Mouse (Mus musculus): Measurements from ENCODE around the gene Dnm3. TPM values are rescaled to one million over a fixed set of nuclear protein-coding genes. Genes with fewer than 3 reads are reported as not detected.

Dnm3 gene
- total RNA-seq, 2 experiments from 2014 or later = 101 to 106 TPM

DNA sequence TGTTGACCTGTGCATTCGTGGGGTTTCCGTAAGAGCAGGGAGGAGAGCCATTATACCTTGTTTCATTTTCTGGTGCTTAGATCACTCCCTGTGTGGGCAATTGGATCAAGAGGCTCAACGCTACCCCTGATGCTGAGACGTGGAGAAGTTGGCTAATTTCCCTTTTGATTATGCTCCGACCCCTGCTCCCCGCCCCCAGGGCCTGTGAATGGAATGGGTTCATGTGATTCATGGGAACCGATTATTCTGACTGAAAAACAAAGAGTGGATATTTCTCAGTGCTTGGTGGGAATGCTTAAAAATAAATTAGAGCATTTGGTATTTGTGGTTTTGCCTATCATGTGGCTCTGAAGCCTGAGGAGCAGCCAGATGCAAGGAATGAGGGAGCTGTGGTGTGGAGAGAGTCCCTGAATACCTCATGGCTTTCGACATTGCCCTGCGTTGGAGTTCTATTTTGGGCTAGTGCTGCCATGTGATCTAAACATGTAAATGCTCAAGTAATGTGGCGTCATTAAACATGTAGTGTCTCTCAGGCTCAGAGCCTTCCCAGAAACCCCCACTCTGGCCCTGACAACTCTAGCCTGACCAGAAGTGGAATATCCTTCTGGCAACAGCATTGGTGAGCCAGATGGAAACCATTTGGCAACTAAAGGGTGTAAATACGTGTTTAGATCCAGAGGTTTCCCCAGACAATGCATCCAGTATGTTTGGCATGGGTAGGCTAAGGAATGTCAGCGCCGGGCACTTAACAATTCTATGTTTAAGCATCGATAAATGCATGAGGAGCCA is 473.9 kb downstream of the Dnm3 start:
- no peak for DNase-seq (ENCODE audit: low spot score in 2 of 2)

DNA sequence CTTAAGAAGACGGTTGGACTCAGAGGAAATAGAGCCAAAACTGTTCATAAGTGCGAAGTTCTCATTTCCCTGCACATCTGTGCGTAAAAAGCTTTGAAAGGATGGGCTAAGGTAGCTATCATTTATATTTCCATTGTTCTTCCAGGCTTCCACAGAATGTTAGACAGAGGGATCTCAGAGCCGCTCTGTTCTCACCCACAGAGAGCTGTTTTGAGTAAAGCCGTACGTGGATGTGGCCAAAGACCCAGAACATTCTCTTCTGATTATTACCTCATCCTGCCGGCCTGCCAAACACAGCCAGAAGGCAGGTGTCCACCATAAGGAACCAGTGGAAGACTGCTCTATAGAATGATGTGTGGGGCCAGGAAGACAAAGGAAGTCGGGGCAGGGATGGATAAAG is 476.5 kb downstream of the Dnm3 start:
- no peak for DNase-seq (ENCODE audit: low spot score in 2 of 2)

- DNase-seq (ENCODE audit: low spot score in 2 of 2) = peak; percentile 39 to 44
Observed at GRCm38 (mm10) chr1:161999882-162000371, 477.9 kb downstream of the Dnm3 start.

DNA sequence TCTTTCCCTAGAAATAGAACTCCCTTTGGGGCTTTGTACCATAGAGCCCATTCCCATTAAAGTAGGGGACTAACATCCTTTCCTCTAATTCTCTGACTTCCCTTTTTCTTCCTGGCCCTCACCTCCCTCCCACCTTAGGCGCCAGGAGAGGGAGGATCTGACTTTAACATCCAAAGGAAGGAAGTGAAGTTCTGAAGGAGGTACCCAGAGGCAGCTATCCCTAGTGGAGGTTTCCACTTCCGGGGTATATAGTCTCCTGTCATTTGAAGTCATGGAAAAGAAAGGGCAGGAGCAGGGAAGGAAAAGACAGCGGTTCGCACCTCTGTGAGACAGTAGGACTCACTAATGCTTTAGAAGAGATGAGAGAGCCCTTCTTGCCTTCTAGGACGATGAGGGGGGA is 478.5 kb downstream of the Dnm3 start:
- DNase-seq (ENCODE audit: low spot score in 2 of 2) = no peak

GRCm38 (mm10) chr1:161998781-161999180 is 479.1 kb downstream of the Dnm3 start:
- no peak for DNase-seq (ENCODE audit: low spot score in 2 of 2)

GRCm38 (mm10) chr1:161992389-161992788 is 485.4 kb downstream of the Dnm3 start:
- DNase-seq (ENCODE audit: low spot score in 2 of 2) = no peak

- no peak for DNase-seq (ENCODE audit: low spot score in 2 of 2)
Observed at GRCm38 (mm10) chr1:161991846-161992245, 486.0 kb downstream of the Dnm3 start.

DNA sequence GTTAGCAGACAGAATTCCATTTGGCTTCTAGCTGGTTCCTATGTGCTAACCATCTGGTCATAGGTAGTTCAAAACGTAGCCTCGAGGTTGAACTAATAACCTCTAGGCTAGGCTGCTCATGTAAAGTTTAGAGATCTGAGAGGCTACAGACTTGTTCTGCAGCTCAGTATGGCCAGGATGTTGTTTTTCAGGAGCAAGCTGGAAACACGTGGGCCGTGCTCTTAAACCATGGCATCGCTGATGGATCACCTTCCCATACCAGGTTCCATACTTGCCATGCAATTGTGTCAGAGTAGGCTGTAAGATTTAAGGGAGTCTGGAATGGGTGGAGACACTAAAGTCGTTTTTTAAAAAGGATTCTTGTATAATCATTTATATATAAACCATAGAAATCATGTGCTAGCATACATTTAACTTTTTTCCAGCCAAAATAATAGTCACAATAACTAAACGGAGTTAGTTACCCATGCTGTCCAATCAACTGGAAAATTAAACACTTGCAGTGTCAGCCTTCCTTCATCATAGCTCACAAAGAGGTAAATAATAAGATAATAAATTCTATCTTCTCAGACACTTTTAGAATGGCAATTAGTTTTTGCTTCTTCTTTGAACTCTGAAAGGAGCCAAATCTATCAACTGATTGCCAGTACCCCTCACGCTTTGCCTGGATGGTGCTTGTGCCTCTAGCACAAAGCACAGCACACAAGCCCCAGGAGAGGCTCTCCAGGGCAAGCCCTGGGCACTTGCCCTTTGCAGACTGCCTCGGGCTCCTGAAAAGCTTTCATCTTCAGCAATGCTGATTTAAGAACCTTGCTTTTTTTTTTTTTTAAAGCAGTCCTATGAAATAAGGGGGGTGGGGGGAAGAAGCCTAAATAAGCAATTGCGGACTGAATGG is 486.9 kb downstream of the Dnm3 start:
- no peak for DNase-seq (ENCODE audit: low spot score in 2 of 2)

GRCm38 (mm10) chr1:161983979-161984566 is 493.8 kb downstream of the Dnm3 start:
- DNase-seq (ENCODE audit: low spot score in 2 of 2) = no peak

GRCm38 (mm10) chr1:161983451-161983850 is 494.4 kb downstream of the Dnm3 start:
- no peak for DNase-seq (ENCODE audit: low spot score in 2 of 2)

GRCm38 (mm10) chr1:161980626-161981298 is 497.1 kb downstream of the Dnm3 start:
- DNase-seq (ENCODE audit: low spot score in 2 of 2) = no peak

- no peak for DNase-seq (ENCODE audit: low spot score in 2 of 2)
Observed at GRCm38 (mm10) chr1:161980046-161980445, 497.8 kb downstream of the Dnm3 start.

DNA sequence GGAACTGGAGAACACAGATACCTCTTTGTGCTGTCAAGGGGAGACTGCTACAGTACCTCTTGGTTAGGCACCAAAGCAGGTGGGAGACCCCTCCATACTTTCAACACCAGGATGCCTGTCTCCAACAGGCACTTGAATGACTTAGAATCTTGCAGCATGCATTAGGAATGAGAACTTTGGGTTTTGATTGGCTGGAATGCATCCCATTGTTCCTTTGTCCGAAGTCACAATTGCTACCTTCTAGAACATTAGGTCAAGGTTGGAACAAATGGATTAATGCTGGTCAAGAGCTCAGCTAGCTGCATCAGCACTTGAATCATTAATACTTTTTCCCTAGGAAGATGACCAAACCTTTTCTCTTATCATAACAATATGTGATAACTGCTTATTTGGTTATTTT is 498.3 kb downstream of the Dnm3 start, which contains the start of gene 4930558K02Rik:
Gene 4930558K02Rik (minus strand): TSS at position 101 of the 400 bp plus-strand sequence.
- DNase-seq (ENCODE audit: low spot score in 2 of 2) = no peak

DNA sequence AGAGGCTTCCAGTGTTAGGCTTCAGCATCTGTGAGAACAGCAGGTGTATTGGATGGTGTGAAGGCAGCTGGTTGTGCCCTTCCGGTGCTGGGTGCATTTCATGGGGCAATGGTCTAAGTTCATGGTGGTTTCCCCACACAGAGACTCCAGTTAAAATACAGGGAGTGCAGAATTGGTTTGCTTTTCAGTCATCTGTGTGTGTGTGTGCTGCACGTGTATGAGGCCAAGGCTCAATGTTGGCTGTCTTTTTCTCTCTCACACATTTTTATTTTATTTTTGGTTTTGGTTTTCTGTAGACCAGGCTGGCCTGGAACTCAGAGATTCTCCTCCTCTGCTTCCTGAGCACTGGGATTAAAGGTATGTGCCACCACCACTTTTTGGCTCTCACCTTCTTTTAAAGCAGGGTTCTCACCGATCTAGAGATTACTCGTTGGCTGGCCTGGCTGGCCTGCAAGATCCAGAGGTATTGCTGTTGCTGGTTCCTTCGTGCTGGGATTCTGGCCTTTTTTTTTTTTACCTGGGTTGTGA is 499.6 kb downstream of the Dnm3 start:
- no peak for DNase-seq (ENCODE audit: low spot score in 2 of 2)

DNA sequence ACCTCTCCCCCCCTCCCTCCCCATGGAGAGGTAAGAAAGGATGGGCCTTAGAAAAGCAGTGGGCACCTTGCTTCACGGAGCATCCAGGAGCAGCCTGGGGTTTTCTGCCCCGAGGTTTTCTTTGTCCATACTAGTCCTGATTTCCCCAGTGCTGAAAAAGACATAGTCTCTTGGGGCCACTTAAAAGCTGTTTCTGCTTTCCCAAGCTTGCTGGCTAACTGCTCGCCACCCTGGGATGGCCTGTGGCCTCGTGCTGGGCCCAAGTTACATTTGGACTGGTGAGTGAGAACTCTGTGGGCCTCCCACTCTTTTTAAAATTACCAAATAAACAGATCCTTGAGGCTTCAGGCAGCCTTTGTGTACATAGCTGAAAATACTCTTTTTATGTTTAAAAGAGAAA is 500.5 kb downstream of the Dnm3 start:
- DNase-seq (ENCODE audit: low spot score in 2 of 2) = no peak

GRCm38 (mm10) chr1:161976255-161977182 is 501.3 kb downstream of the Dnm3 start:
- DNase-seq (ENCODE audit: low spot score in 2 of 2) = peak; percentile 73

DNA sequence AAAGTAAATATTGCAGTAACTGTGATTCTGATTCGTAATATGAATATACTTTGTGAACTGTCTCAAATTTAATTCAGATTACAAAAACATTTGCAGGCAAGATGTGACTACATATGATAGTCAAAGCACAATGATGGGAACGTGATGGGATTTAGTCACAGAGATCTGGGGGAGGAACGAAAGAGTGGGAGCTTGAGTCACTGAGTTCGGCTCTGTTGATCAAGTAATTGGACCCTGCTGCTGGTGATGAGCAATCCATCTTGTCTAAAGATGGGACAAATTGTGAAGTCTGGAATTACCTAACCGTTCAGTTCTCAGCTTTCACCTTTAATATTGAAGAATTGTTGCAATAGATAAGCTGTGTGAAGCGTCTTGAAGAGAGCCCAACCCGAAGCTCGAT is 505.6 kb downstream of the Dnm3 start:
- no peak for DNase-seq (ENCODE audit: low spot score in 2 of 2)

GRCm38 (mm10) chr1:161970874-161971273 is 507.0 kb downstream of the Dnm3 start:
- no peak for DNase-seq (ENCODE audit: low spot score in 2 of 2)

- peak; percentile 93 to 94 for DNase-seq (ENCODE audit: low spot score in 2 of 2)
Observed at GRCm38 (mm10) chr1:161968589-161969407, 509.0 kb downstream of the Dnm3 start, which contains the start of gene Pigc. Gene Pigc (plus strand): TSS chr1:161969186.

Measured in left cerebral cortex, adult 18-20 months (tissue).